Mouse (Mus musculus): ENCODE data around the gene Sp1. TPM values are rescaled to one million over a fixed set of nuclear protein-coding genes. Genes with fewer than 3 reads are reported as not detected.

Gene Sp1
- total RNA-seq (2022) = 10 to 100 TPM; 75.8 to 97.0 (median 91.9) TPM

- DNase-seq = peak; percentile 100
Observed at GRCm38 (mm10) chr15:102405489-102406195, at the start of gene Sp1. Gene Sp1, plus strand, starts transcription at chr15:102406143.

GRCm38 (mm10) chr15:102356501-102357325, 49.2 kb upstream of the Sp1 start:
- no peak for DNase-seq

DNA sequence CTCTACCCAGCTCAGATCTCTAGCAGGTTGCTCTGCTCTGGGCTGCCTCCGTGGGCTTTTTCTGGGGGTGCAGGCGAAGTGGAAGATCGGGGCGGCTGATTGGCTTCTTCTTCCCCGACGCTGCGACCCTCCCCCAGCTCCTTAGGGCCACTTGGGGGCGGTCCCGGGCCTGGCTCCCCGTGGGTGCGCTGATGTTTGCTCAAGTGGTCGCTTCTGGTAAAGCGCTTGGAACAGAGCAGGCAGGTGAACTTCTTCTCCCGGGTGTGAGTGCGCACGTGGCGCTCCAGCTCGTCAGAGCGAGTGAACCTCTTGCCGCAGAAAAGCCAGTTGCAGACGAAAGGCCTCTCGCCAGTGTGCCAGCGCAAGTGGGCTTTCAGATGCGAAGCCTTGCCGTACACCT, 47.8 kb upstream of the Sp1 start:
- DNase-seq = no peak

DNA sequence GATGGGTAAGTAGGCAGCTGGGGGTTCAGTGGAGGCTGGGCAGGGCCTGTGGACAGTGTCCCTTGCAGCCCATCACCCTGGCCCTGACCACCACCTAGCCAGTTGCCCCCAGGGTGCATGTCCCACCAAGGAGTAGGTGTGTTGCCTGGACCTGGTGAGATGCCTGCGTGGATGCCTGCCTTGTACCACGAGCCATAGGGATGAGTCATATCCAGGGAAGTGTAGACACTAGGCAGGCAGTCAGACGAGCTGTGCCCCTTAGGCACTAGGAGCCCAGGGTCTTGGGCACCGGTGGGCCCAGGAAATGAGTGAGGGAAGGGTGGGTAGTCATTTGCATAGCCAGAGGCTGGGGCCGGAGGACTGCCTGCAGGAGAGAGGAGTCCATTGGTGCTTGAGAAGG, 47.1 kb upstream of the Sp1 start:
- no peak for DNase-seq

- no peak for DNase-seq
Observed at GRCm38 (mm10) chr15:102362648-102363047, 43.3 kb upstream of the Sp1 start.

DNA sequence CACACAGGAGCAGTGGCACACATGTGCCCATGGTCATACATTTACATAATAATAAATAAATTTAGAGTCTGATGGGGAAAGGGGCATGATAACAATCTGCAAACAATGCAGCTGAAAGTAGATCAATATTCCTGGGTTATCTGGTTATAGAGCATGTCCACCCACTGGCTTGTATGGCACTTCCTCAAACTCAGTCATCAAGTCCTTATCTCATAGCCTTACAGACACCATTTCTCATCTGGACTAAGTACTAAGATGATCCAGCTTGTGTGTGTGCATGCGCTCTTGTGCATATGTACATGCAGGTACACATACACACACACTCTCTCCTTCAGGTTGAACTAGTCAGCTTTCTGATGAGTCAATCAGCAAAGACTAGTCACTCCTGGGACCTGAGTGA, 41.3 kb upstream of the Sp1 start:
- DNase-seq = no peak

- DNase-seq = no peak
Observed at GRCm38 (mm10) chr15:102366238-102366637, 39.7 kb upstream of the Sp1 start.

GRCm38 (mm10) chr15:102366733-102367344, 39.1 kb upstream of the Sp1 start, which contains the start of gene Sp7:
Gene Sp7, minus strand, starts transcription at chr15:102367182.
- no peak for DNase-seq

GRCm38 (mm10) chr15:102369972-102370371, 36.0 kb upstream of the Sp1 start:
- DNase-seq = no peak

GRCm38 (mm10) chr15:102370727-102371126, 35.2 kb upstream of the Sp1 start:
- DNase-seq = no peak

DNA sequence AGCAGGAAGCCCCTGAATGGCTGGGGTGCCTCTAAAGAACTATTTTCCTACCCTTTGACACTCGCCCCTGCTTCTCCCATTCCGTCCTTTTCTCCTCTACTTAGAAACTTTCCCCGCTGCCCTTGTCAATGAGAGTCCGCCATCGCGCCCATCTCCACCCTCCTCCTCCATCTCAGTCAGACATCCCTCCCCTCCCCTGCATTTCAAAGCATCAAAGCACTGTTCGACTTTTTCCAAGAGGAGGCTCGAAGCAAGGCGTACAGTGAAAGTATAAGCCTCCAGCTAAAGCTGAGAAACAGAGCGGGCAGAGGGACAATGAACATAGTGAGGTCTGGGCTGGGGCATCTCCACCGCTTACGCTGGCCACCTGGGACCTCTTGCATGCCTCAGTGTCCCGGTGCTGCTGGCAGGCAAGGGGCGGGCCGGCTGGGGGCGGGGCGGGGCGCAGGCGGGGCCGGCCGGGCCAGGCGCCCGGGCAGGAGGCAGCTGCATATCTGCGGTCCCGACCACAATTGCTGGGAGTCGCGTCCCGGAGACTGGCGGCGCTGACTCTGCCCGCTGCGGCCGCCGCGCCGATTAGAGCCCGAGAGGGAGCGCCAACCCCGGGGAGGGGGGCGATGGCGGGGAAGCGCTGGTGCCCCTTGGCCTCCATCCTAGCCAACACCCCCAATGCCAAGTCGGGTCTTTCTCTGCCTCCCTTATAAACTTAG, 29.3 kb upstream of the Sp1 start:
- peak; percentile 32 for DNase-seq

GRCm38 (mm10) chr15:102377163-102377543, 28.8 kb upstream of the Sp1 start:
- DNase-seq = peak; percentile 78

- DNase-seq = peak; percentile 52
Observed at GRCm38 (mm10) chr15:102377810-102378262, 28.1 kb upstream of the Sp1 start.

- DNase-seq = peak; percentile 57
Observed at GRCm38 (mm10) chr15:102381575-102381974, 24.4 kb upstream of the Sp1 start.

- no peak for DNase-seq
Observed at GRCm38 (mm10) chr15:102383671-102384070, 22.3 kb upstream of the Sp1 start.

- DNase-seq = no peak
Observed at GRCm38 (mm10) chr15:102386640-102387039, 19.3 kb upstream of the Sp1 start.

DNA sequence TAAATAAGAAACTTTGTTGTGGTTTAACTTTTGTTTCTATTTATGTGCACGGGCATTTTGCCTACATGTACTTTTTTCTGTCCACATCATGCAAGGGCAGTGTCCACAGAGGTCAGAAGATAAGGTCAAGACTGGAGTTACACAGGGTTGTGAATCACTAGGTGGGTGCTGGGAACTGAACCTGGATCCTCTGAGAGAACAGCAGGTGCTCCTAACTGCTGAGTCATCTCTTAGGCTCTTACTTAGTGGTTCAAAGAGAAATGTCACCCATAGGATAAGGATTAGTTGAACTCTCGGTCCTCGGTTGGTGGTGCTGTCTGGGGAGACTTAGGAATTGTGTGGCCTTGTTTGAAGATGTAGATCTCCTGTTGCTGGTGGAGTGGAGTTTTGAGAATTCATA, 17.0 kb upstream of the Sp1 start:
- DNase-seq = no peak

DNA sequence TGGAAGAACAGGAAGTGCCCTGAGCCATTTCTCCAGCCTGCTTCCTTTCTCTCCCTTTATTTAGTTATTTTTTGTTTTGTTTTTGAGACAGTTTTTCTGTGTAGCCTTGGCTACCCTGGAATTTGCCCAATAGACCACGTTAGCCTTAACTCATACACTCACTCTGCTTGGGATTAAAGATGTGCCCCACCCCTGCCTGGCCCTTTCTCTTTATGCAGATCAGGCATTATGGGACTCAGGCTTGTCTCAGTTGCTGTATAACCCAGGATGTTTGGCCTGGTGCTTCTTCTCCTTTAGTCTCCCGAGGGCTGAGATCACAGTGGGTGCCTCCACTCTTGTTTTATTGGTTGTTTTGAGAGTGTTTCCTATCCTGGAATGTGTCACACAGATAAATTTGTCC, 13.4 kb upstream of the Sp1 start:
- DNase-seq = no peak

DNA sequence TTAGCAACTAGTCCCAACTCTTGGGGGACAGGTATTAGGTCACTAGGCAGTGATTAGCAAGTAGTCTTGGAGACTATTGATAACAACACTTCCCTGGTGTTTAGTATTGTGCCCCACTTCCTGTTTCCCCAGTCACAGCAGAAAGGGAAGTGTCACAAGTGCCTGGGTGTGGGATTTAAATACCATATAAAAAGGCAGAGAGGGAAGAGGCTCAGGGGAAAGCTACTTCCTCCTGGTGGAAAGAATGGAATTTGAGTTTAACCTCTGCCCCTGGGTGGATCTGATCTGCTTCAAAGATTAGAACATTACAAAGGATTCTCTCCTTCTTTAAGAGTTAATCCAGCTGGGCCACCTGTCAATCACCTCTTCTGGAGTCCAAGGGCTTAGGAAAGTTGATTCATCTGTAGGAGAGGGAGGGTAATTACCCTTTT, 12.3 kb upstream of the Sp1 start:
- no peak for DNase-seq

DNA sequence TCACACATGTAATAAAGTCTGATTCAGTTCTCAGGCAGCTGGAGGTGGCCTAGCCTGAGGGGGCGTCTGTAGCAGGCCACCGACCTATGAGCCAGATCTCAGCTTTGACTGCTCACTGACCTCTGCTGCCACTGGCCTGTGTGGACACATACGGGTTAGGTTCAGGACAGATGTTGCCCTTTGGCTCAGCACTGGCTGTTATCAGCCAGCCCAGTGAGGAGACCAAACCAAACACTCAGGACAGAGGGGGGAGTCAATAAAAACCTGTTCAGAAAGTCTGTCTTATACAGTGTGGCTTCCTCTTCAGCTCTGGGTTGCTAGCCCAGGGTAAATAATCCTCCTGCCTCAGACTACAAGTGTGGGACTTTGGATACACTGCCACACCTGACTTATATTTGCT, 10.9 kb upstream of the Sp1 start:
- no peak for DNase-seq

- DNase-seq = peak; percentile 22
Observed at GRCm38 (mm10) chr15:102398629-102399028, 7.3 kb upstream of the Sp1 start.
